Mouse (Mus musculus) midbrain, embryonic 16.5 days (tissue): ENCODE results near the gene Nup133. TPM values are rescaled to one million over a fixed set of nuclear protein-coding genes. Genes with fewer than 3 reads are reported as not detected.
A peak's percentile ranks its signal among the peaks of the same experiment; 100 is the strongest.

Experiments used
- ATAC-seq: fragments of 200-750 bp; cut with Nextera tagmentation; 2 replicates; pipeline ENCODE4 v1.8.0; 2017; ENCODE audit warnings: moderate TSS enrichment
- H3K27ac ChIP-seq: fragments of 300-500 bp; sonication (generic); 2 replicates; pipeline ENCODE4 v1.5.1; 2014; ENCODE audit warnings: mild to moderate bottlenecking, low read length, mixed read lengths
- H3K27me3 ChIP-seq: fragments of 300-500 bp; sonication (generic); 2 replicates; pipeline ENCODE4 v1.6.1; 2014; ENCODE audit warnings: low read depth, low read length, mixed read lengths; ENCODE audit not compliant: control insufficient read depth, insufficient read depth
- H3K36me3 ChIP-seq: fragments of 300-500 bp; sonication (generic); 2 replicates; pipeline ENCODE4 v1.6.1; 2014; ENCODE audit warnings: mild to moderate bottlenecking, low read length, moderate library complexity, mixed read lengths; ENCODE audit not compliant: control insufficient read depth, insufficient read depth
- H3K4me1 ChIP-seq: fragments of 300-500 bp; sonication (generic); 2 replicates; pipeline ENCODE4 v1.6.1; 2014; ENCODE audit warnings: mild to moderate bottlenecking, low read length, mixed read lengths; ENCODE audit not compliant: control insufficient read depth, insufficient read depth
- H3K4me2 ChIP-seq: fragments of 300-500 bp; sonication (generic); 2 replicates; pipeline ENCODE4 v1.6.1; 2014; ENCODE audit warnings: mild to moderate bottlenecking, low read length, mixed read lengths
- H3K4me3 ChIP-seq: fragments of 300-500 bp; sonication (generic); 2 replicates; pipeline ENCODE4 v1.5.1; 2014; ENCODE audit warnings: low read depth, mild to moderate bottlenecking, low read length, moderate library complexity, mixed read lengths
- H3K9ac ChIP-seq: fragments of 300-500 bp; sonication (generic); 2 replicates; pipeline ENCODE4 v1.6.1; 2014; ENCODE audit warnings: low read depth, low read length, mixed read lengths
- H3K9me3 ChIP-seq: fragments of 300-500 bp; sonication (generic); replicated peaks from 2 replicates; pipeline ENCODE4 v1.6.1; 2014; ENCODE audit warnings: mild to moderate bottlenecking, low read length, mixed read lengths; ENCODE audit not compliant: control insufficient read depth, poor library complexity, severe bottlenecking
- WGBS: fragments of 180-500 bp; shearing (Covaris S2); extraction: QIAGEN DNeasy Blood & Tissue Kit; methylation state at CpG from one replicate; pipeline ENCODE4 v1.1.7; 2014; 5-methylcytosine and 5-hydroxymethylcytosine counted together
- polyA plus RNA-seq: library from polyadenylated mRNA; unstranded; fragments of >200 nt; fragmentation: Nextera tagmentation; extraction: Ambion mirVana; gene quantifications from 2 replicates; pipeline ENCODE4 v1.2.1, GENCODE M21; 2015

Gene Nup133
- polyA plus RNA-seq, 1 experiment from 2014 or later, result 21.8 TPM

DNA sequence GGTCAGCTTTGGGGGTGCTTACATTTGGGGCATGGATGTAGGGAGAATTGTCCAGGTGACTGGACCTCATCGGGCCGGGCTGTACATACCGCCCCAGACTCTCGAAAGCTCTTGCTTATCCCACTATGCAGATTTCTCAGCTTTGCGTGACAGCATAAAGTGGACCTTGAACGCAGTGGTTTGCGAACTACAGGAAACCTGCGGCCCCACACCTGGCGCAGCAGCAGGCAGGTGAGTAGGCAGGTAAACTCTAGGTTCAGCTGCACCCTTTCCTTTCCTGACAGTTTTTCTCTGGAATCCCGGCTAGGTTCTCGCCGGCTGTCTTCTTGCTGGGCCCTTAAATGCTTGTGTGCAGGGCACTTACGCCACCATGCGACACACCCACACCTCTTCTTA lies 52.7 kb downstream of the Nup133 start:
- Histone ChIP-seq H3K36me3 (peaks cover 3% of the 10 kb centered on the region; the same call in 1 of the 2 replicates), H3K4me1 (peaks cover 1% of the 10 kb centered on the region; the same call in 1 of the 2 replicates), H3K4me3 (no peak overlapping the region), H3K9me3 (no peaks in the 10 kb centered on the region), H3K9ac (no peak overlapping the region), H3K27ac (no peak overlapping the region), H3K27me3 (peaks cover 24% of the 10 kb centered on the region), H3K4me2 (no peak overlapping the region)
- WGBS, result 66% methylated on average over 14 of the region's 14 CpGs
- ATAC-seq, result no peak

DNA sequence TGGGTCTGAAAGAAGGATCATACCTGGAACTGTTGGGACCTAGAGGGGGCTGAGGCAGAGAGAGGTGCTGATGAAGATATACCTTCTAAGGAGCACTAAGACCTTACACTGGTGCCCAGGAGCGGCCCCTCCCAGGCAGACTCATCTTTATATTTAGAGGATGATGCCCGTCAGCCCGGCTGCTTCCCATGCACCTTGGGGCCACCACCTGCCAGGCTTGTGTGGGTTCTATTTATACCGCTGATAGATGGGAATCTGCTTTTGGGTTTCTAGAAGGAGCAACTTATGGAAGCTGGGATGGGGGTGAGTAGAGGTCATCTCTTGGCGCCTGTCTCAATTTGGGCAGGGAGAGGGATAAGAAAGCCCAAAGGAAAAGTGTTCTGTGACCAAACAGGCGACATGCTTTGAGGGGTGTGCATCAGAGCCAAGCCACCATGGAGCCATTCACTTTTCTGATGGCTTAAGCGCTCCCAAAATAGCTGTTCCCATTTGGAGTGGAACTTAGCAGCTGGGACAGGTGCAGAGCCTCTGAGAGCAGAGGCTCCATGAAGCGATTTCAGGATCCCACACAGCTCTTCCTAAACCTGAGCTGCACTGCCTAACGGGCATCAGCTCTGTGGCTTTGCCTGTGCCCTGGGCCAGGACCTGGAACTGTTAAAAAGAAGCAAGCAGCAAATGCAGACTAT lies 53.2 kb downstream of the Nup133 start:
- WGBS, result 72% methylated on average over 9 of the region's 9 CpGs
- peaks cover 24% of the 10 kb centered on the region for H3K27me3 ChIP-seq
- H3K9ac ChIP-seq, result no peak overlapping the region

DNA sequence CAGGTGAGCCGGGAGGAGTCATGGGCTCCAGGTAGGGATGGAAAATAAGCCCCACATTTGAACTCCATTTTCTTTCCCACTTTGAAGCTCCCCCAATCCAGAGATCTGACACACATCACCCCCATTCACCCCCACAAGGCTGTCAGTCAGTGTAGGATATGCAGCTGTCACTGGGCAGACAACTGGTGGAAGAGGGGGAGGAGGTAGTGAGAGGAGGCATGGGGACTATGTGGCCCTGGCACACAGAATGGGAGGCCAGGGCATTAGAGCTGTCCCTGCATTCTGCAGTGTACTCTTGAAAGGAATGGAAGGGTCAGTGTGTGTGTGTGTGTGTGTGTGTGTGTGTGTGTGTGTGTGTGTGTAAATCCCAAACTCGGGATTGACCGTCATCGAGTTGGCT lies 53.8 kb downstream of the Nup133 start:
- H3K9ac ChIP-seq, result no peak overlapping the region
- H3K36me3 ChIP-seq, result 0 out of 2 replicates have a peak, but pooled peaks cover under 1% of the 10 kb centered on the region
- peaks cover 24% of the 10 kb centered on the region for H3K27me3 ChIP-seq
- no peaks in the 10 kb centered on the region for H3K9me3 ChIP-seq
- no peak overlapping the region for H3K4me3 ChIP-seq
- peaks cover 8% of the 10 kb centered on the region for H3K4me1 ChIP-seq
- H3K4me2 ChIP-seq, result no peak overlapping the region
- H3K27ac ChIP-seq, result no peak overlapping the region
- no peak for ATAC-seq
- WGBS, result 87% methylated on average over 4 of the region's 4 CpGs

More for the DNA sequence above, 53.2 kb downstream of the Nup133 start:
- peaks cover 6% of the 10 kb centered on the region for H3K4me1 ChIP-seq
- ATAC-seq, result no peak
- H3K4me2 ChIP-seq, result no peak overlapping the region
- 0 out of 2 replicates have a peak, but pooled peaks cover 3% of the 10 kb centered on the region for H3K36me3 ChIP-seq
- H3K9me3 ChIP-seq, result no peaks in the 10 kb centered on the region
- no peak overlapping the region for H3K4me3 ChIP-seq
- H3K27ac ChIP-seq, result no peak overlapping the region

DNA sequence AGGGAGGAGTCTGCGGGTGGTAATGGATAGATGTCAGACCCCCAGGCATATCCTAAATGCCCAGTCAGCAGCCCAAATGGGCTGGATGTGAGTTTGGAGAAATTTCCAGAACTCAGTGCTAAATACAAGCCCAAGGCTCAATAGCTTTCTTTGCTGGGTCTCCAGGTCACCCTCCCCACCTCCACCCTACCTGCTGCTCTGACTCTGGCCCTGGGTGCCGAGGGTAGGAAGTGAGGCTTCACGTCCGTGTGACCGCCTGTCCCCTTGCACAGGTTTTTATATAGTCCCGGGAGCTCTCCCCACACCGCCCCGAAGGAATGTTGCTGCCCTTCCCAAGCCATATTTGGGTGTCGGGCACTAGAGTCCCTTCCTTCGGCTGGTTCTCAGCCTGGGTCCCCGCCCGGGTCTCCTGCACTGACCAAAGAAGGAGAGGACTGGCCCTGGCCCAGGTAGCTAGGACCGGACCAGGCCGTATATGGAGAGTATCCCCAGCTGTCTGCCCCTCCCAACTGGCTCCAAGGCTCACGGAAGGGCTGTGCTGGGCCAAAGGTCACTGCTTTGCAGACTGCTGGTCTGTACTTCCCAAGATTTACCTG lies 54.5 kb downstream of the Nup133 start, which contains the start of gene Acta1:
Acta1 (minus strand) TSS at position 250 of the 596 bp plus-strand sequence.
- no peaks in the 10 kb centered on the region for H3K36me3 ChIP-seq
- peaks cover 8% of the 10 kb centered on the region for H3K4me1 ChIP-seq
- no peak within 1 kb of the TSS for H3K9ac ChIP-seq
- H3K9me3 ChIP-seq, result no peaks in the 10 kb centered on the region
- no peak within 1 kb of the TSS for H3K27ac ChIP-seq
- no peak within 1 kb of the TSS for H3K4me2 ChIP-seq
- 25% methylated on average over 15 of the region's 15 CpGs for WGBS
- ATAC-seq, result no peak
- no peak within 1 kb of the TSS for H3K4me3 ChIP-seq
- H3K27me3 ChIP-seq, result peaks cover 24% of the 10 kb centered on the region

DNA sequence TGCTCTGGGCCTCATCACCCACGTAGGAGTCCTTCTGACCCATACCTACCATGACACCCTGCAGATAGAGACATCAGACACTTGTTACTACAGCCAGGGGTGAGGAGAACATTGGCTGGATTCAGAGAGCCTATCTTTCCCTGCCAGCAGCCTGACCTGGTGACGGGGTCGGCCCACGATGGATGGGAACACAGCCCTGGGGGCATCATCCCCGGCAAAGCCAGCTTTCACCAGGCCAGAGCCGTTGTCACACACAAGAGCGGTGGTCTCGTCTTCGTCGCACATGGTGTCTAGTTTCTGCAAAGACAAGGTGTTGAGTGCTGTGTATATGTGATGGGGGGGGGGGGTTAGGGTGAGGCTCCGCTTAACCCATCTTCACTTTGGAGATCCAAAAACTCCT lies 55.7 kb downstream of the Nup133 start:
- no peak overlapping the region for H3K4me3 ChIP-seq
- no peak overlapping the region for H3K4me2 ChIP-seq
- no peaks in the 10 kb centered on the region for H3K9me3 ChIP-seq
- peaks cover 26% of the 10 kb centered on the region for H3K27me3 ChIP-seq
- WGBS, result 82% methylated on average over 11 of the region's 11 CpGs
- no peak overlapping the region for H3K27ac ChIP-seq
- H3K9ac ChIP-seq, result no peak overlapping the region
- ATAC-seq, result no peak
- H3K36me3 ChIP-seq, result no peaks in the 10 kb centered on the region
- H3K4me1 ChIP-seq, result peaks cover 8% of the 10 kb centered on the region

DNA sequence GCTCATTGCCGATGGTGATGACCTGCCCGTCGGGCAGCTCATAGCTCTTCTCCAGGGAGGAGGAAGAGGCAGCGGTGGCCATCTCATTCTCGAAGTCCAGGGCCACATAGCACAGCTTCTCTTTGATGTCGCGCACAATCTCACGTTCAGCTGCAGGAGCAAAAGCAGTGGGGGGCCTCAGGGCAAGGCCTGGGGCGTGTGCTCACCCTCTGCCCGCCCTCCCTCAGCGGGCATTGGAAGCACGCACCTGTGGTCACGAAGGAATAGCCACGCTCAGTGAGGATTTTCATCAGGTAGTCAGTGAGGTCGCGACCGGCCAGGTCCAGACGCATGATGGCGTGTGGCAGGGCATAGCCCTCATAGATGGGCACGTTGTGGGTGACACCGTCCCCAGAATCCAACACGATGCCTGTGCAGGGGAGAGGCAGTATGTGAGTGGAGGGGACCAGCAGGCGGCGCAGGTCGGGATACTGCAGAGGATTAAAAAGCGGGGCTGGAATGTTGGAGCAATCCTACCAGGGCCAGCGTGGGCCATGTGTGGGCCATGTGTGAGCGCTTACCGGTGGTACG lies 56.4 kb downstream of the Nup133 start:
- peak overlapping the region; percentile 49 for H3K4me3 ChIP-seq
- H3K36me3 ChIP-seq, result no peaks in the 10 kb centered on the region
- peak; percentile 47 for ATAC-seq
- H3K4me2 ChIP-seq, result peak overlapping the region; percentile 64
- H3K9me3 ChIP-seq, result no peaks in the 10 kb centered on the region
- 8% methylated on average over 30 of the region's 30 CpGs for WGBS
- peak overlapping the region; percentile 65 for H3K9ac ChIP-seq
- peak overlapping the region; percentile 82 for H3K27ac ChIP-seq
- H3K27me3 ChIP-seq, result peaks cover 26% of the 10 kb centered on the region
- peaks cover 8% of the 10 kb centered on the region for H3K4me1 ChIP-seq

DNA sequence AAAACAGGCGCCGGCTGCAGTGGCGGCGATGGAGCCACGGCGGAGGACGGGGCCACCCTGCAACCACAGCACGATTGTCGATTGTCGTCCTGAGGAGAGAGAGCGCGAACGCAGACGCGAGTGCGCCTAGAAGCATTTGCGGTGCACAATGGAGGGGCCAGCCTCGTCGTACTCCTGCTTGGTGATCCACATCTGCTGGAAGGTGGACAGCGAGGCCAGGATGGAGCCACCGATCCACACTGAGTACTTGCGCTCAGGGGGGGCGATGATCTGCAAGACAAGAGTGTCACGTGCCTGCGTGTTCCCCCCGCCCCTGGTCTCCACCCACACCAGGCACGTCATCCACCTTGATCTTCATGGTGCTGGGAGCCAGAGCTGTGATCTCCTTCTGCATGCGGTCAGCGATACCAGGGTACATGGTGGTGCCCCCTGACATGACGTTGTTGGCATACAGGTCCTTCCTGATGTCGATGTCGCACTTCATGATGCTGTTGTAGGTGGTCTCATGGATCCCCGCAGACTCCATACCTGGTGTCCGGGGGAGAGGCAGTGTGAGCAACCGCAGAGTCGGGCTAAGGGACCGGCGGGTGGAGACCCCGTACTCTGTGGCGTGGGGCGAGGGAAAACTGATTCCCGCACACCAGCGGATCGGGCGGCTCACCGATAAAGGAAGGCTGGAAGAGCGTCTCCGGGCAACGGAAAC lies 57.0 kb downstream of the Nup133 start:
- no peaks in the 10 kb centered on the region for H3K9me3 ChIP-seq
- peak overlapping the region; percentile 64 for H3K4me2 ChIP-seq
- peak overlapping the region; percentile 65 for H3K9ac ChIP-seq
- H3K27ac ChIP-seq, result peak overlapping the region; percentile 82
- peak overlapping the region; percentile 49 for H3K4me3 ChIP-seq
- under 1% methylated on average over 49 of the region's 49 CpGs for WGBS
- H3K36me3 ChIP-seq, result no peaks in the 10 kb centered on the region
- peak; percentile 89 for ATAC-seq
- peaks cover 8% of the 10 kb centered on the region for H3K4me1 ChIP-seq
- H3K27me3 ChIP-seq, result peaks cover 26% of the 10 kb centered on the region

DNA sequence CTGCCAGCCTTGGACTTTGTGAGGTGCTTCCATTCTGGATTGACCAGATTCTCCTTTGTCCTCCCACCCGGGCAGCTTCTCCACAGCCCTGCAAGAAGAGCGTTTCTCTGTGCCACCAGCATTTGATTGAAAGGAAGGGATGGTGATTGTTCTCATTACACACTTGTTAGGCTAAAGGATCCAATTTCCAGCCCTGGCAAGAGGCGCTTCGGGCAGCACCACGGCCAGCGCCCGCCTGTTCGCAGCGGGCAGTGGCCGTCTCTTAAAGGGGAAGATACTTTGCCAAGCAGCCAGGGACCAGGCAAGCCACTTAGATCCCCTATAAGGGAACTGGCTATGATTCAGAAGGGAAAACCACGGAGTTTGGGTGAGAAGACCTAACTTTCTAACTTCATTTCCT lies 57.8 kb downstream of the Nup133 start:
- H3K27ac ChIP-seq, result peak overlapping the region; percentile 82
- H3K9ac ChIP-seq, result peak overlapping the region; percentile 65
- no peaks in the 10 kb centered on the region for H3K36me3 ChIP-seq
- ATAC-seq, result 0 out of 2 replicates have a peak, but pooled peaks have one; percentile 46
- H3K9me3 ChIP-seq, result no peaks in the 10 kb centered on the region
- H3K27me3 ChIP-seq, result peaks cover 26% of the 10 kb centered on the region
- peak overlapping the region; percentile 49 for H3K4me3 ChIP-seq
- peaks cover 8% of the 10 kb centered on the region for H3K4me1 ChIP-seq
- peak overlapping the region; percentile 64 for H3K4me2 ChIP-seq
- 2% methylated on average over 11 of the region's 11 CpGs for WGBS
